Mouse (Mus musculus) ovary, postnatal 14 days (tissue): Measurements from ENCODE around the gene Olfr237-ps1.
"Not testable (repeated sequence)": the region's sequence is repeated elsewhere in the genome, so short reads cannot be mapped to it uniquely, and the experiment has no call there.

Source experiments
- DNase-seq: peaks from one replicate; pipeline ENCODE4 v3.0.0; 2022; ENCODE audit warnings: low spot score

Gene Olfr237-ps1

DNA sequence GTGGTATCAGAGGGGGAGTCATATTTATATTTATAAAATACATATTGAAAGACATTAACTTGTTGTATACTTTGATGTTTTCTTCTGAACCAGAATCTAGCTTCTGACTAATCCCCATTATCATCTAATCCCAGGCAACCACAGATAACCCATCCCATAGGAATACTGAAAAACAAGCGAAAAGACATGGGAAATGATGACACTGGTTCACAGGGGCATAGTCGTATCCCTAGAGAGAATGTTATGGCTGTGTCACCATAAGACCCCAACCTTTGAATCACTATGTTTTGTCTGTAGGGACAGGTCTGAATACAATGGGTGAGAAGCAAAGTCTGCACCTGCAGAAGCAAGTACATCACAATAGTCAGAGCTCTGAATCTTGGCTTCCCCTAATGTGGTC is at the start of gene Olfr237-ps1:
Gene Olfr237-ps1, plus strand, starts transcription at position 301 of the 400 bp plus-strand sequence.
- not testable (repeated sequence) for DNase-seq

DNA sequence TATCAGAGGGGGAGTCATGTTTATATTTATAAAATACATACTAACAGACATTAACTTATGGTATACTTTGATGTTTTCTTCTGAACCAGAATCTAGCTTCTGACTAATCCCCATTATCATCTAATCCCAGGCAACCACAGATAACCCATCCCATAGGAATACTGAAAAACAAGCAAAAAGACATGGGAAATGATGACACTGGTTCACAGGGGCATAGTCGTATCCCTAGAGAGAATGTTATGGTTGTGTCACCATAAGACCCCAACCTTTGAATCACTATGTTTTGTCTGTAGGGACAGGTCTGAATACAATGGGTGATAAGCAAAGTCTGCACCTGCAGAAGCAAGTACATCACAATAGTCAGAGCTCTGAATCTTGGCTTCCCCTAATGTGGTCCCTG is 40.3 kb upstream of the Olfr237-ps1 start, which contains the start of gene Olfr441:
Gene Olfr441, plus strand, starts transcription at position 301 of the 400 bp plus-strand sequence.
- not testable (repeated sequence) for DNase-seq

DNA sequence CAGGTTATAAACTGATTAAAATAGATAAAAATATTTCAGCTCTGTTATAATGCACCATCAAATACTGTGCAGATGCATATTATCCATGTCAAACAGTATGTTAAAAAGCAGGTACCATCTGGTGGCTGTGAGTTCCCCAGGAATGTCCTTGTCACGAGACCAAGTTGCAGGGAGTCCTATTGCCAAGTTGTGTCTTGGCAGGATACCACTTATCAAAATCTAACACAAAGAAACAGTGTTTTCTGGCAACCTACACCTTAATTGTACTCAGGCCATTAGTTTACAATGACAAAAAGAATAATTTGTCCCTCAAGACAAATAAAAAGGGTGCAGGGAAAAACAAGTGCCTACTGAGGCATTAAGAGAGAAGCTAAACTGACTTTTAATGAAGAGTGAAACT is 13.1 kb downstream of the Olfr237-ps1 start:
- DNase-seq: no peak

DNA sequence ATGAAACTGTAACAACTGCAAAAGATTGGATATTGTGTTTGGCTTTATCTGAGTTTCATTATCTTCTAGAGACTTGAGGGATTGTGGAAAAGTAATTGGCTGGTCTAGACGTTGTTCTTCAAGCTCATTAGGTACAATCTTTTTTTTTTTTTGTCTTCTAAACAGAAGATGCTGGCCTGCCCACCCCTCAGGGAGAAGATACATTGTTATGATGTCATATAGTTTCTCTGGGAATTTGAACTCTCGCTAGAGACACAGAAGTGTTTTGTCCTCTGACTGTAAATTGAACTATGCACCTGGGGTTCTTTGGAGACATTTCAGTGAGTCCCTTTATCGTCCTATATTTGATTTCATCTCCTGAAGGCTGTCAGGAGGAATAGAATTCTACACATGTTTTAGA is 16.6 kb downstream of the Olfr237-ps1 start, which contains the start of gene Olfr437:
Gene Olfr437, plus strand, starts transcription at position 301 of the 400 bp plus-strand sequence.
- no peak for DNase-seq

DNA sequence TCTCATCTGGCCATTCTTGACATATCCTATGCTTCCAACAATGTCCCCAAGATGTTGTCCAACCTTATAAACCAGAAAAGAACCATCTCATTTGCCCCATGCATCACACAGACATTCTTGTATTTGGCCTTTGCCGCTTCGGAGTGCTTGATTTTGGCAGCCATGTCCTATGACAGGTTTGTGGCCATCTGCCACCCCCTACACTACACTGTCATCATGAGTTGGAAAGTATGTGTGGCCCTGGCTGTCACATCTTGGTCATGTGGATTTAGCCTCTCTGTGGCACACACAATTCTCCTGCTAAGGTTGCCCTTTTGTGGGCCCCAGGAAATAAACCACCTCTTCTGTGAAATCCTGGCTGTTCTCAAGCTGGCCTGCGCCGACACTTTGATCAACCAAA is 20.9 kb downstream of the Olfr237-ps1 start:
- no peak for DNase-seq

DNA sequence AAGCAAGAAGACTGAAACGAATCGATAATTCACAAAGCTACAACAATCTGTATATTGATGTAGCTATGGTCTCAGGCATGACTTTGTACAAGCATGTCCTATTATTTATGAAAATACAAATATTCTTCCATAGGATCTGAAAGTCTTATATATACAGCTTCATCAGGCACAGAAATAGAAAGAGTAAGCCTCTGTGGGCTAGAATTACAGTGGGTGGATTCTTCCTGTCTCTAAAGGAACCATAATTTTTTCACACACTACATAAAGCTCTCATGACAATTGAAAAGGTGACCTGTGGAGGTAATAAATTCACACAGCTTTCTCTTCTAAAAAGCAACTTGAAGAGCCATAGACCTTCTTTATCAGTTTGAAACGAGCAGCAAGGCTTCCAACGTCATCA is 25.5 kb downstream of the Olfr237-ps1 start, which contains the start of gene Olfr13:
Gene Olfr13, plus strand, starts transcription at position 301 of the 400 bp plus-strand sequence.
- no peak for DNase-seq

DNA sequence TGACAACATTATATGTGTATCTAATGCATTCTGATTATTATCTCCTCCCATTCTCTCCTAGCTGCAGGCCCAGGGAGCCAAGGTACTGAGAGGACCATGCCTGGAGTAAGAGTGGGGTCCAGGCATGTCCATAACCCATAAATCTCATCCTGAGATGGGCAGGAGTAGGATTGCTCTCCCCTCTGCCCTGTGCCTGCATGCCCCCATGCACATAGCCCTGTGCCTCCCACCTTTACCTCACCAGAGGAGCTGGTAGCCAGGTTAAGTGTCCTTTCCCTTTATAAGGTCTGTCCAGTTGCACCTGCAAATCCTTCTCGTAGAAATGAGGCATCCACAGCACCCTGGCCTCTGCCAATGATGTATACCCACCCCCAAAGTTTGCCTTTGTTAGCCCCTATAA is 31.8 kb downstream of the Olfr237-ps1 start:
- DNase-seq: no peak

DNA sequence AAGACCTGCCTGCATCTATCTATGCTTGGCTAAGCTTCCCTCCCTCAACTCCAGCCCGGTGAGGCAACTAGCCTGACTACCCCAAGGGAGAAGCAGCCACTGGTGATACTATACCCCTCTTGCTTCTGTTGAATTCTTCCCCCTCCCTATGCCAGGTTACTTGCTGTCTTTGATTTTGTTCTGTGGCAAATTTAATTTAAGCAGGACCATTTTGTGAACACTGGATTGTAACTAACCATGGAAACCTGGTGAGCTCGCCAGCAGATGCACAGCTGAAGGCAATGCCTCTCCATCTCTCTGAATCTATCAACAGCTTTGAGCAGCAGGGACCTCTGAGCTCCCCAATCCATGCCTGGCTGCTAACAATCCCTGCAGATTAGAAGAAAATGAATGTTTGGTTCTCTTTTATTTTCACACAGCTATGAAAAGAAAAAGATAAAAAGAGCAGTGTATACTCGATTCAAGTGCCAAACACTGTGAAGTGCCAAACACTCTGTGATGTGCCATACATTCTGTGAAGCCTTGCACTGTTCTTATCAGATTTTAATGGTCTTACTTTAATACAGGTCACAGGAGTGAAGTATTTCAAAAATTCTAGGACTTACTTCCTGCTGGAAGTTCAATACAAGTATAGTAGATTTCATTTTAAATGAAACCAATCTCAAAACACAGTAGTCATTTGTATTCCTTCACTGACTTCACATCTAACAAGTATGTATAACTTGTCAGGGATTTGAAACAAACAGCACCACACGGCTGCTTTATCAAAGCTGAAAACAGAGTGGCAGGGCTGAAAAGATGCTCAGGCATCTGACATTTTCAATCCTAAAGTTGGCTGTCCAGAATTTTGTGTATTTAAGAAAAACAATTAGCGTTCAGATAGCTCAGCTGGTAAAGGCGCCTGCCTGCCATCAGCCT is 32.5 kb downstream of the Olfr237-ps1 start:
- no peak for DNase-seq

DNA sequence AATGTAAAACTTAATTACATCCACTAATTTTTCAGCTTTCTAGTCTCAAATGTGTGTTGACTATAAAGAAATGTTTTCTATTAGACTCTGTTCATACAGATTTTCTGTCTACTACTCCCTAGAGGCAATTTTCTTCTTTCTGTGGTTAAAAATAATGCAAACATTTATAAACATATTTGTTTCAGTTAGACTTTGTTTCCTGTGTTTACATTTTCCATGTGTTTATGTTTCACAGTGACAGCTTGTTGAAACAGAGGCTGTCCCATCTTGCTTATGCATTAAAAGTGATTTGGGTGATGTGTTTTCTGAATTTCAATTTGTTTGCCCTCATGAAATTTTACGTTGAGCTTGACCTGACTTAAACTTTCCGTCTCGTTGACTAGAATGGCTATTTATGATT is 44.6 kb downstream of the Olfr237-ps1 start:
- DNase-seq: no peak

DNA sequence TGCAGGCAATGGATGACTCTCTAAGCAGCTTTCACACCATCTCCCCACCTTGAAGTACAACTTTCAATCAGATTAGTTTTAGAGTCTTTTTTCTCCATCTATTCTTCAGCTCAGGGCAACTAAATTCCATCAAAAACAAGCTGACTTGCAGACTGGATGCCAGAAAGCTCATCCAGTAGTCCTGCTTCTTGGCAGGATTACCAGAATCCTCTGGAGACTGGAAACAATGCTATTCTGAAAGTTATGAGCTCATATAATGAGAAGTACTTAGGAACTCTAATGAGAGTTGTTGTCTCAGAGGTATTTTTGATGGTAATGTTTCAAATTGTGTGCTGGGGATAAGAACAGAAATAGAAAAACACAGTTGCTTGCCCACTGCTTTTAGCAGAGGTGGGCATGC is 50.4 kb downstream of the Olfr237-ps1 start, which contains the start of gene Olfr435:
Gene Olfr435, plus strand, starts transcription at position 366 of the 400 bp plus-strand sequence.
- DNase-seq: no peak

DNA sequence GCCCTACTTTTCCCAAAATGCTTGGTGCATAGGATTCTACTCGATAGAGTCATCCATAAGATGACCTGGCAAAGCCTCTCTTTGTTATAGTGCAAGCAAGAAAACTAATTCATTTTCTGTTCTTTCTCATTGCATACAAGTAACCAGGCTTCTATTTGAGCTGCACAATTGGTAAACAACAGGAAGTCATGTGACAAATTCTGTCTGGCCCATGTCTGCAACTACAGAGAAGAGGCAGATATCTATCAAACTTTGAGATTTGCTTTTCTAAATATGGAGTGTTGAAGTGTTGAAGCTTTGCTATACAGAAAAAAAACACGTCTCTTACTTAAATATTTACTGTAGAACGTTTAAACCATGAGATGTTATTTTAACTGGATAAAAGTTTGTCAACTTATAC is 51.7 kb downstream of the Olfr237-ps1 start:
- DNase-seq: no peak

DNA sequence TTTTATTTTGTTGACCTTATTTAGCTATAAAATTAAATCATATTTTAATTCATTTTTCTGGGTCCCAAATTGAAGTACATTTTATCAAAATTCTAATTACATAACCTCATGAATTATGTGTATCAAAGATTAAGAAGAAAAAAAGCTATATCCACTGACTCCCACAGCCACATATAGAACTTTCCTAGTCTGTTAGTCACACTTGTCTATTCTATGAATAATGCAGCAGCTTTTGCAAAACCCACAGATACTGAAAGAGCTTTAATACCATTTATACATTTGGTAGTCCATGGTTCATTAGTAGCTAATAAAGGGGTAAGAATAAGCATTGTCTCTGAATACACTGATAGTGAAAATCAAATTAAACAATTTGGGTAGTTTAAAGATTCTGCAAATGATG is 56.4 kb downstream of the Olfr237-ps1 start:
- no peak for DNase-seq

DNA sequence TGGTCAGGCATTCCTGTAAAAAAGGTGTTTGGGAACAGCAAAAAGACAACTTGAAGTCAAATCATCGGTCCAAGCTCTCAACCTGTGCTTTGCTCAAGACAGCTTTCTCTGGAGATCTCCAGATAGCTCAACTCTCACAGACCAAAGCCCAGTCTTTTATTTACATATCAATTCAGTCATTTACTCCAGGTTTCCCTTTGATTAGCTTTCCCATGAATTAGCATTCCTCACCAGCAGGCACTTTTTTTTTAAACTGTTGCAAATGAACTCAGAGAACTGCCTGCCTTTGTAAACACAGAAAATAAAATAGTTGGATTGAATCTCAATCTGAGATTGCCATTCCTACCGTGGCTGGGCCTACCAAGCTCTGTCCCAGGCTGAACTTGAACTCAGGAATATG is 59.0 kb downstream of the Olfr237-ps1 start:
- no peak for DNase-seq
